Mouse (Mus musculus) A20 (cell line): ENCODE measurements around the gene Gm8797.
"Not testable (repeated sequence)": the region's sequence is repeated elsewhere in the genome, so short reads cannot be mapped to it uniquely, and the experiment has no call there.

Experiments used
- DNase-seq: peaks from one replicate; pipeline ENCODE4 v3.0.0-alpha.2; 2011; ENCODE audit warnings: low read depth, low spot score

The Gm8797 gene

DNA sequence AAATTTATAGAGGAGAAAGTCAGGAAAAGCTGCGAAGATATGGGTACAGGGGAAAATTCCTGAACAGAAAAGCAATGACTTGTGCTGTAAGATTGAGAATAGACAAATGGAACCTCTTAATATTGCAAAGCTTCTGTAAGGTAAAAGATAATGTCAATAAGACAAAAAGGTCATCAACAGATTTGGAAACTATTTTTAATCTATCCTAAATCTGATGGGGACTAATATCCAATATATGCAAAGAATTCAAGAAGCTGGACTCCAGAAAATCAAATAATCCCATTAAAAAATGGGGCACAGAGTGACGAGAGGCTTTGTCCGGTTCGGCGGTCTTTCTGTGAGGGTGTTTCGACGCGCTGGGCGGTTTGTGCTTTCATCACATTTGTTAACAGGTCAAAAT, at the start of gene Gm8797:
Gm8797 (plus strand) TSS at position 301 of the 400 bp plus-strand sequence.
- DNase-seq, result not testable (repeated sequence)

DNA sequence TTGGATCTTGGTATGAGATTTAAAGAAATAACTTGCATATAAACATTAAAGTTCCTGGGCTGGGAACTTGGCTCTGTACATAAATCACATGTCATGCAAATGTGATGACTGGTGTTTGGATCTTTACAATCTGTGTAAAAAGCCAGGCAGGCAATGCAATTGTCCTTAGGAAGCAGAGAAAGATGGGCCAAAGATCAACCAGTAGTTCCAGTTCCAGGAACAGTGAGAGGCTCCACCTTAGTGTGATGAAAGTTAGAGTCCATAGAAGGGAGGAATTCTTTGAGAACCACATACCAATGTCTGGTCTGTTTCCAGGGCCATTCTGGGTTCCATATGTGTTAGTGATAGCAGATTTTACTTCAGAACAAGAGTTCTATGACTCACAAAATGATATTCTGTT, 36.1 kb upstream of the Gm8797 start:
- DNase-seq, result no peak

DNA sequence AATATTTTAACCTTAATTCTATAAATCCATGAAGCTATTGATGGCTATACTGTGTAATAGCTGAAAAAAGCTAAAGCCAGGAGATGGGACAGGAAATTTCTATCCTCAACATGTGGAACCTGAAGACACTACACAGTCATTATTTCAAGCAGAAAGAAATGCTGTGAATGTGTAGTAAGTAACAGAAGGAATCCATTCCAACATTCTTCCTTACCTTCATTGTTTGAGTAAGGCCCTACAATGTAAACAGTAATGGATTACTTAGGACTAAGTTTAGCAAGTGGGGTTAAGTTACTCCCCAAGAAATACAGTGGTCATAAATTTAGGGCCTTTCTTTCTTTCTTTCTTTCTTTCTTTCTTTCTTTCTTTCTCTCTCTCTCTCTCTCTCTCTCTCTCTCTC, 17.7 kb upstream of the Gm8797 start:
- DNase-seq, result no peak

DNA sequence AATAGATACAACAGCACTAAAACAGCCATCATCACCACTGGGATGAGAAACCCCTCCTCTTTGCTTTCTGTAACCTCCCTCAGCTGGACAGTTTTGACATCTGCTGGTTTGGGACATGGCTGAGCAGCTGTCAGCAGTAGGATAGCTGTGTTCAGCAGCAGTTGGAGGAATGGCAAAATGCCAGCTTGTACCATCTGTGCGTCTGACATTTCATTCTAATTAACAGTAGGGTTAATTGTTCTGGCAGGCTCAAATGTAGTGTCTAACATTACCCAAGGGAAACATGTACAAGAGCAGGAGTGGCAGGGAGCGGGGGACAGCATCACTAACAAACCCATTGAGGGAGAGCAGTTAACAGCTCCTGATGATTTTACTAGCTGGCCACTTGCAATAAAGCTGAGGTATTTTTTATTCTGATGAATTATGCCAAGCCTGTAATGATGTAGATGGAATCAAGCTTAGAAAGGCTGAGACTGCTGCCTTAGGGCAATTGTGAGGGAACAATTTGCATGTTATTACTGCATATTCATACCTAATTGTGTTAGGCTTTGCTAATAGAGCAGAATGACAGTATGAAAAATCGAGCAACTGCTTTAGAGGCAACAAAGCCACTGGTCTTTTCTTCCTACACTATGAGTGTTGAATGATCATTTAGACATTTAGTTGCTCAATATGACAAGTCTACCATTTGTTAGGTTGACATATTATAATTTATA, 4.3 kb downstream of the Gm8797 start:
- DNase-seq, result no peak

DNA sequence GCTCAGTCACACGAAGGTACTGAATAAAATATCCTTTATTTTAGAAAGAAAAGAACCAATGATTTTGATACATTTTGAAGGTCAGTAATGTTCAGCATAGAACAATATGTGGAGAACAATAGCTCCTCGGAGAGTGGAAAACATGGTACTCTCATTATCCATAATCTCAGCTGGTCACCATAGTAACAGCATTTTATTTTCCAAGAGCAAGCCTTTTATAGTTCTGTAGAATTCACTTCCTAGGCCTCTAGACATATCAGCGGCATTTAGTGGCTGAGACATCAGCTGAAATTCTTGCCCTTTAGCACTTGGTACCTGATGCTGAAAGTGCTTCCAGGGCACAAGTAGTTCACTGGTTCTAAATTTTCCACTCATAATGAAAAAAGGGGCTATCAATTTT, 15.7 kb downstream of the Gm8797 start:
- DNase-seq, result no peak

DNA sequence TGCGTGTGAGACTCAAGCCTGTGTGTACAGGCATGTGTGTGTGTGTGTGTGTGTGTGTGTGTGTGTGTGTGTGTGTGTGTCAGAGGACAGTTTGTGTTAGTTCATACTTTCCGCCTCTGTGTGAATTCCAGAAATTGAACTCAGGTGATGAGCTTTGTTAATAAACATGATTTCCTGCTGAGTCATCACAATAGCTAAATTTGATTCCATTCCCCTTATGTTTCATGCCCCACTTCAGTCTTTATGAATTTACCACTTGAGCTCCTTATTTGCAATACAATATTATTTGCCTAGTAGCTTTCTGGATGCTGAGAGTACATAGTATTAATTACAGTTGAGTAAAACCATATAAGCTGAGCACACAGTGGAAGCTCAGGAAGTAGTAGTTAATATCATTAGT, 26.3 kb downstream of the Gm8797 start:
- no peak for DNase-seq
